Mouse (Mus musculus) heart, embryonic 14.5 days (tissue): ENCODE results near the gene Ctnna3. TPM values are rescaled to one million over a fixed set of nuclear protein-coding genes. Genes with fewer than 3 reads are reported as not detected.

Source experiments
- ATAC-seq: fragments of 200-750 bp; cut with Nextera tagmentation; 2 replicates; pipeline ENCODE4 v1.8.0; 2017; ENCODE audit warnings: low read depth, moderate TSS enrichment; ENCODE audit not compliant: insufficient number of reproducible peaks, insufficient read depth, low FRiP score
- H3K27ac ChIP-seq, 2 experiments: fragments of 200-500 bp in 1 of 2; fragments of 300-500 bp in 1 of 2; sonication (generic) in 1 of 2; replicated peaks in 1 of 2; 2 replicates each; pipeline ENCODE4 v1.5.1; 2012 to 2014; ENCODE audit warnings: low read depth in 2 of 2, low read length in 2 of 2, control low read depth in 1 of 2, mild to moderate bottlenecking in 1 of 2, mixed read lengths in 1 of 2; ENCODE audit not compliant: control insufficient read depth in 1 of 2, insufficient read depth in 1 of 2
- H3K27me3 ChIP-seq: fragments of 300-500 bp; sonication (generic); 2 replicates; pipeline ENCODE4 v1.6.1; 2014; ENCODE audit warnings: mild to moderate bottlenecking, low read length, control low read depth; ENCODE audit not compliant: control insufficient read depth, insufficient read depth
- H3K36me3 ChIP-seq: fragments of 300-500 bp; sonication (generic); 2 replicates; pipeline ENCODE4 v1.6.1; 2014; ENCODE audit warnings: mild to moderate bottlenecking, control low read depth, low read length, mixed read lengths; ENCODE audit not compliant: control insufficient read depth, insufficient read depth
- H3K4me1 ChIP-seq, 2 experiments: fragments of 200-500 bp in 1 of 2; fragments of 300-500 bp in 1 of 2; sonication (generic) in 1 of 2; 2 replicates each; pipeline ENCODE4 v1.6.1; 2012 to 2014; ENCODE audit warnings: low read length in 2 of 2, control low read depth in 1 of 2, mixed read lengths in 1 of 2; ENCODE audit not compliant: control insufficient read depth in 2 of 2, insufficient read depth in 2 of 2
- H3K4me2 ChIP-seq: fragments of 300-500 bp; sonication (generic); 2 replicates; pipeline ENCODE4 v1.6.1; 2014; ENCODE audit warnings: mild to moderate bottlenecking, low read length
- H3K4me3 ChIP-seq, 2 experiments: fragments of 200-500 bp in 1 of 2; fragments of 300-500 bp in 1 of 2; sonication (generic) in 1 of 2; 2 replicates each; pipeline ENCODE4 v1.5.1; 2012 to 2014; ENCODE audit warnings: low read length in 2 of 2, mild to moderate bottlenecking in 2 of 2, control low read depth in 1 of 2, low read depth in 1 of 2, moderate library complexity in 1 of 2; ENCODE audit not compliant: control insufficient read depth in 1 of 2, insufficient read depth in 1 of 2
- H3K9ac ChIP-seq: fragments of 300-500 bp; sonication (generic); 2 replicates; pipeline ENCODE4 v1.6.1; 2014; ENCODE audit warnings: mild to moderate bottlenecking, low read length
- H3K9me3 ChIP-seq: fragments of 300-500 bp; sonication (generic); 2 replicates; pipeline ENCODE4 v1.6.1; 2016; ENCODE audit warnings: low read length, control low read depth; ENCODE audit not compliant: control insufficient read depth
- WGBS: fragments of 180-500 bp; shearing (Covaris S2); extraction: QIAGEN DNeasy Blood & Tissue Kit; methylation state at CpG from one replicate; pipeline ENCODE4 v1.1.7; 2014; 5-methylcytosine and 5-hydroxymethylcytosine counted together
- polyA plus RNA-seq: library from polyadenylated mRNA; unstranded; fragments of >200 nt; fragmentation: Nextera tagmentation; extraction: Ambion mirVana; gene quantifications from 2 replicates; pipeline ENCODE4 v1.2.1, GENCODE M21; 2014

Gene Ctnna3
- polyA plus RNA-seq, 1 experiment from 2014 or later, result 29.4 TPM

- Histone ChIP-seq H3K4me3 (no peak overlapping the region), H3K9me3 (no peaks in the 10 kb centered on the region), H3K9ac (no peak overlapping the region), H3K27ac (no peak overlapping the region), H3K4me2 (no peak overlapping the region), H3K4me1 (no peaks in the 10 kb centered on the region), H3K27me3 (no peaks in the 10 kb centered on the region), H3K36me3 (no peaks in the 10 kb centered on the region)
- no peak for ATAC-seq
Observed at GRCm38 (mm10) chr10:64438736-64439135, 1008.8 kb downstream of the Ctnna3 start.

GRCm38 (mm10) chr10:64448624-64449023 lies 1018.7 kb downstream of the Ctnna3 start:
- no peaks in the 10 kb centered on the region for H3K9me3 ChIP-seq
- no peak for ATAC-seq

GRCm38 (mm10) chr10:64483281-64483680 lies 1053.4 kb downstream of the Ctnna3 start:
- WGBS, result 71% methylated on average over 5 of the region's 5 CpGs
- Histone ChIP-seq H3K27me3 (no peaks in the 10 kb centered on the region), H3K4me1 (no peaks in the 10 kb centered on the region), H3K4me2 (no peak overlapping the region), H3K4me3 (no peak overlapping the region), H3K9me3 (no peaks in the 10 kb centered on the region; the same call in 1 of the 2 replicates), H3K36me3 (0 out of 2 replicates have a peak, but pooled peaks cover 5% of the 10 kb centered on the region), H3K27ac (no peak overlapping the region), H3K9ac (no peak overlapping the region)
- ATAC-seq, result no peak

More at GRCm38 (mm10) chr10:64448624-64449023, 1018.7 kb downstream of the Ctnna3 start:
- no peaks in the 10 kb centered on the region for H3K36me3 ChIP-seq
- no peak overlapping the region for H3K27ac ChIP-seq
- H3K4me3 ChIP-seq, result no peak overlapping the region
- H3K4me2 ChIP-seq, result no peak overlapping the region
- no peaks in the 10 kb centered on the region for H3K27me3 ChIP-seq
- 77% methylated on average over 2 of the region's 2 CpGs for WGBS
- H3K9ac ChIP-seq, result no peak overlapping the region
- H3K4me1 ChIP-seq, result no peaks in the 10 kb centered on the region

GRCm38 (mm10) chr10:64489471-64489870 lies 1059.6 kb downstream of the Ctnna3 start:
- H3K4me2 ChIP-seq, result no peak overlapping the region
- 0 out of 2 replicates have a peak, but pooled peaks cover 5% of the 10 kb centered on the region for H3K36me3 ChIP-seq
- H3K27me3 ChIP-seq, result no peaks in the 10 kb centered on the region
- H3K4me1 ChIP-seq, result no peaks in the 10 kb centered on the region
- no peak for ATAC-seq
- no peak overlapping the region for H3K9ac ChIP-seq
- H3K9me3 ChIP-seq, result no peaks in the 10 kb centered on the region; the same call in 1 of the 2 replicates
- H3K4me3 ChIP-seq, result no peak overlapping the region
- no peak overlapping the region for H3K27ac ChIP-seq

GRCm38 (mm10) chr10:64543647-64544046 lies 1113.7 kb downstream of the Ctnna3 start:
- H3K4me3 ChIP-seq, result no peak overlapping the region
- no peaks in the 10 kb centered on the region for H3K4me1 ChIP-seq
- H3K9me3 ChIP-seq, result no peaks in the 10 kb centered on the region
- no peak overlapping the region for H3K4me2 ChIP-seq
- no peaks in the 10 kb centered on the region for H3K27me3 ChIP-seq
- H3K9ac ChIP-seq, result no peak overlapping the region
- no peak for ATAC-seq
- 83% methylated on average over 3 of the region's 3 CpGs for WGBS
- H3K36me3 ChIP-seq, result no peaks in the 10 kb centered on the region
- H3K27ac ChIP-seq, result no peak overlapping the region

GRCm38 (mm10) chr10:64544389-64544788 lies 1114.5 kb downstream of the Ctnna3 start:
- ATAC-seq, result no peak
- Histone ChIP-seq H3K4me1 (no peaks in the 10 kb centered on the region), H3K9me3 (no peaks in the 10 kb centered on the region), H3K36me3 (no peaks in the 10 kb centered on the region), H3K4me2 (no peak overlapping the region), H3K9ac (no peak overlapping the region), H3K4me3 (no peak overlapping the region), H3K27ac (no peak overlapping the region), H3K27me3 (no peaks in the 10 kb centered on the region)
- 63% methylated on average over 2 of the region's 2 CpGs for WGBS

- H3K9me3 ChIP-seq, result no peaks in the 10 kb centered on the region
- H3K36me3 ChIP-seq, result no peaks in the 10 kb centered on the region
- no peaks in the 10 kb centered on the region for H3K27me3 ChIP-seq
- no peak overlapping the region for H3K4me3 ChIP-seq
- H3K9ac ChIP-seq, result no peak overlapping the region
- H3K4me1 ChIP-seq, result no peaks in the 10 kb centered on the region
- no peak overlapping the region for H3K4me2 ChIP-seq
- 75% methylated on average over 3 of the region's 3 CpGs for WGBS
- H3K27ac ChIP-seq, result no peak overlapping the region
- ATAC-seq, result no peak
Observed at GRCm38 (mm10) chr10:64571311-64571710, 1141.4 kb downstream of the Ctnna3 start.

- WGBS, result 71% methylated on average over 2 of the region's 2 CpGs
- no peaks in the 10 kb centered on the region for H3K4me1 ChIP-seq
- H3K27me3 ChIP-seq, result no peaks in the 10 kb centered on the region
- no peak overlapping the region for H3K27ac ChIP-seq
- no peak overlapping the region for H3K4me3 ChIP-seq
- no peak overlapping the region for H3K4me2 ChIP-seq
- no peaks in the 10 kb centered on the region for H3K9me3 ChIP-seq
- no peak for ATAC-seq
- no peaks in the 10 kb centered on the region for H3K36me3 ChIP-seq
- H3K9ac ChIP-seq, result no peak overlapping the region
Observed at GRCm38 (mm10) chr10:64588116-64588515, 1158.2 kb downstream of the Ctnna3 start.
